Mouse (Mus musculus): ENCODE measurements around the gene Cep104.

GRCm38 (mm10) chr4:153956569-153957405 lies 18.2 kb upstream of the Cep104 start, which contains the start of gene A430005L14Rik:
- TF ChIP-seq CTCF (IDR thresholded peaks at IDR 0.05; ENCODE audit: low read depth, low read length) (no peak), POLR2A (IDR thresholded peaks at IDR 0.05; ENCODE audit: extremely low read depth, insufficient read depth, low read length) (peak; percentile 70)

All from liver, adult 2 months (tissue).